Mouse (Mus musculus) heart, postnatal 14 days (tissue): ENCODE results near the gene Tnfsf11. TPM values are rescaled to one million over a fixed set of nuclear protein-coding genes. Genes with fewer than 3 reads are reported as not detected.

Source experiments
- DNase-seq, 2 experiments: peaks; one replicate each; pipeline ENCODE4 v3.0.0; 2021 to 2022
- intact Hi-C: fragments of 180-260 bp; cut with DNase I; formaldehyde crosslinking; loops from one replicate; pipeline ENCODE4 v1.15.1; 2025
- total RNA-seq, 2 experiments: library from RNA; stranded (reverse); gene quantifications; 2 replicates each; pipeline ENCODE4 v1.2.3; 2021

Tnfsf11 gene
- total RNA-seq, 2 experiments from 2014 or later, result 0.10 TPM; not detected in 1

GRCm38 (mm10) chr14:78289912-78290523, 17.8 kb downstream of the Tnfsf11 start:
- intact Hi-C loops, result loop anchor here (5.0 to 10.0 kb wide), 3 partner anchors 192 to 1148 kb away; no protein-coding TSS in a partner anchor
- no peak for DNase-seq

- no peak for DNase-seq
- intact Hi-C loops, result loop anchor here (5.0 to 10.0 kb wide), 3 partner anchors 193 to 1147 kb away; no protein-coding TSS in a partner anchor
Observed at GRCm38 (mm10) chr14:78288903-78289302, 18.9 kb downstream of the Tnfsf11 start.

GRCm38 (mm10) chr14:78287906-78288800, 19.7 kb downstream of the Tnfsf11 start:
- intact Hi-C loops, result loop anchor here (5.0 to 10.0 kb wide), 3 partner anchors 194 to 1146 kb away; no protein-coding TSS in a partner anchor
- peak; percentile 49 to 61 for DNase-seq

GRCm38 (mm10) chr14:78286011-78286548, 21.8 kb downstream of the Tnfsf11 start:
- intact Hi-C loops, result loop anchor here (5.0 to 10.0 kb wide), 3 partner anchors 196 to 1144 kb away; no protein-coding TSS in a partner anchor

GRCm38 (mm10) chr14:78282490-78282889, 25.4 kb downstream of the Tnfsf11 start:
- intact Hi-C loops, result loop anchor here (10.0 kb wide), 1 partner anchor 358 kb away; no protein-coding TSS in a partner anchor
- DNase-seq, result no peak

More at GRCm38 (mm10) chr14:78286011-78286548, 21.8 kb downstream of the Tnfsf11 start:
- no peak for DNase-seq

GRCm38 (mm10) chr14:78276395-78276930, 31.4 kb downstream of the Tnfsf11 start:
- no peak for DNase-seq
- intact Hi-C loops, result no loop called here

- intact Hi-C loops, result loop anchor here (5.0 kb wide), 1 partner anchor 1133 kb away; no protein-coding TSS in a partner anchor
- no peak for DNase-seq
Observed at GRCm38 (mm10) chr14:78274851-78275250, 33.0 kb downstream of the Tnfsf11 start.

- intact Hi-C loops, result loop anchor here (5.0 kb wide), 1 partner anchor 1132 kb away; no protein-coding TSS in a partner anchor
Observed at GRCm38 (mm10) chr14:78274146-78274545, 33.7 kb downstream of the Tnfsf11 start.

GRCm38 (mm10) chr14:78273571-78273970, 34.3 kb downstream of the Tnfsf11 start:
- DNase-seq, result peak; percentile 9 to 56
- intact Hi-C loops, result loop anchor here (2.0 to 5.0 kb wide), 2 partner anchors 1131 to 1221 kb away; no protein-coding TSS in a partner anchor

More at GRCm38 (mm10) chr14:78274146-78274545, 33.7 kb downstream of the Tnfsf11 start:
- DNase-seq, result no peak

- intact Hi-C loops, result no loop called here
- DNase-seq, result no peak
Observed at GRCm38 (mm10) chr14:78264876-78265275, 43.0 kb downstream of the Tnfsf11 start.

GRCm38 (mm10) chr14:78262596-78262995, 45.2 kb downstream of the Tnfsf11 start:
- intact Hi-C loops, result no loop called here
- no peak for DNase-seq

- peak in 1 of 2 experiments; percentile 4 for DNase-seq
- intact Hi-C loops, result no loop called here
Observed at GRCm38 (mm10) chr14:78261246-78261645, 46.6 kb downstream of the Tnfsf11 start.

- intact Hi-C loops, result no loop called here
- no peak for DNase-seq
Observed at GRCm38 (mm10) chr14:78254017-78254416, 53.8 kb downstream of the Tnfsf11 start.

GRCm38 (mm10) chr14:78246601-78247000, 61.2 kb downstream of the Tnfsf11 start:
- intact Hi-C loops, result no loop called here
- no peak for DNase-seq

GRCm38 (mm10) chr14:78244811-78245210, 63.0 kb downstream of the Tnfsf11 start:
- intact Hi-C loops, result no loop called here
- no peak for DNase-seq

- intact Hi-C loops, result no loop called here
- DNase-seq, result no peak
Observed at GRCm38 (mm10) chr14:78239346-78239745, 68.5 kb downstream of the Tnfsf11 start.

- intact Hi-C loops, result no loop called here
- DNase-seq, result no peak
Observed at GRCm38 (mm10) chr14:78237238-78237637, 70.6 kb downstream of the Tnfsf11 start.

- intact Hi-C loops, result no loop called here
- DNase-seq, result peak; percentile 44 to 65
Observed at GRCm38 (mm10) chr14:78236144-78236543, 71.7 kb downstream of the Tnfsf11 start.

GRCm38 (mm10) chr14:78235296-78235695, 72.5 kb downstream of the Tnfsf11 start:
- intact Hi-C loops, result no loop called here
- no peak for DNase-seq

GRCm38 (mm10) chr14:78229012-78229411, 78.8 kb downstream of the Tnfsf11 start:
- DNase-seq, result no peak
- intact Hi-C loops, result no loop called here
